Mouse (Mus musculus) heart, adult 2 months (tissue): Measurements from ENCODE around the gene Atp5h.

Experiments used
- CTCF ChIP-seq: fragments of 200-600 bp; IDR thresholded peaks from 2 replicates; pipeline ENCODE4 v1.8.1; 2022; ENCODE audit warnings: antibody characterized with exemption, mild to moderate bottlenecking, moderate library complexity
- EP300 ChIP-seq: fragments of 200-500 bp; IDR thresholded peaks from 2 replicates; pipeline ENCODE4 v1.6.1; 2011; ENCODE audit warnings: low read depth, low read length, control low read depth; ENCODE audit not compliant: insufficient read depth
- POLR2A ChIP-seq: fragments of 200-500 bp; IDR thresholded peaks from 2 replicates; pipeline ENCODE4 v1.6.1; 2011; ENCODE audit warnings: mild to moderate bottlenecking, low read depth, low read length, control low read depth; ENCODE audit not compliant: insufficient read depth

- TF ChIP-seq CTCF, result no peak
- TF ChIP-seq POLR2A, result no peak
- TF ChIP-seq EP300, result no peak
Measured at GRCm38 (mm10) chr11:115456182-115456581, 36.4 kb upstream of the Atp5h start.
